Mouse (Mus musculus): ENCODE measurements around the gene Rsph1. TPM values are rescaled to one million over a fixed set of nuclear protein-coding genes. Genes with fewer than 3 reads are reported as not detected.

The Rsph1 gene
- 1 to 10 TPM in 2 of 3 experiments, under 1 TPM in 1; 0.55 to 4.8 (median 1.3) TPM for polyA plus RNA-seq (2017; shearing (Covaris generic))

DNA sequence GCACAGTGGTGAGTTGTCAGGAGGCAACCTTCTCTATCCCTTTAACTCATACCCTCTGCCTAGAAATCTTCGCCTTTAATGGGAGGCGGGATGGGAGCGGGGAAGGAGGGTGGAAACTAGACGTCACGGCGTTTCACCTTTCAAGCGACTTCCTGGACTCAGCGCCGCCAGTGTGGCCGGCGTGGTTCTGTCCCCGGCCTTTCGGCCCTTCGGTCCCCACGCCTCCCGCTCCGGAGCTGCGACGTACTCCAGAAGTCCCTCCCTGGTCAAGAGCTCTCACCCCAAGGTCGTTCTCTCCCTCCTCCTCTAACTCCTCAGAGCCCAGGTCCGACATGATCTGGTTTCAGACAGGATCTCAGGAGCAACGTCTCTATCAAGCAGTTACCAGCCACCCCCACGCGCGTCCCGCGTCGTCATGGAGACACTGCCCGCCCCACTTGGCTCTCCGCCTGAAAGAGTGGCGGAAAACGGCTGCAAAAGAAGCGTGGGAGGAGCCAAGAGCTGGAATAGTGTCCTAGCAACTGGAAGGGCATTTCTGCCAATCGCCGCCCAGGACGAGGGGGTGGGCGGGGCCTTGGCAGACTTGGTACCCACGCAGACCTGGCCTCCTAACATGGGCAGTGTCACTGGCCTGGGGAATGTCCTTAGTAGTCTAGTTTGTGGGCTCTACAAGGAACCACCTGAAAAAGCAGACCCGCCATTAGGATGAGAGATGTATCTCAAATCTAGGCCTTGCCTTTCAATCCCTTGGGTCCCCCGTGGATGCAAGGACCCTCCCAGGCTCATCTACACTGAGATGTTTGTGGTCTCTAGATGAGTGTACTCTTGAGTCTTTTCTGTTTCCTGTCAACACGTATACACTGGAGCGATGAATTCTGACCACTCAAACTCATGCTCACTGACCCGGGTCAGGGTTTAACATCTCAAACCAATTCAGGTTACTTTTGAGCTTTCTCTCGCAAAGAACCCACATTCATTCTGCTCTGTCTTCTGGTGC, at the start of gene Rsph1:
TSS of gene Rsph1 (minus strand) at position 462 of the 997 bp plus-strand sequence.
- peak; percentile 95 for ATAC-seq

DNA sequence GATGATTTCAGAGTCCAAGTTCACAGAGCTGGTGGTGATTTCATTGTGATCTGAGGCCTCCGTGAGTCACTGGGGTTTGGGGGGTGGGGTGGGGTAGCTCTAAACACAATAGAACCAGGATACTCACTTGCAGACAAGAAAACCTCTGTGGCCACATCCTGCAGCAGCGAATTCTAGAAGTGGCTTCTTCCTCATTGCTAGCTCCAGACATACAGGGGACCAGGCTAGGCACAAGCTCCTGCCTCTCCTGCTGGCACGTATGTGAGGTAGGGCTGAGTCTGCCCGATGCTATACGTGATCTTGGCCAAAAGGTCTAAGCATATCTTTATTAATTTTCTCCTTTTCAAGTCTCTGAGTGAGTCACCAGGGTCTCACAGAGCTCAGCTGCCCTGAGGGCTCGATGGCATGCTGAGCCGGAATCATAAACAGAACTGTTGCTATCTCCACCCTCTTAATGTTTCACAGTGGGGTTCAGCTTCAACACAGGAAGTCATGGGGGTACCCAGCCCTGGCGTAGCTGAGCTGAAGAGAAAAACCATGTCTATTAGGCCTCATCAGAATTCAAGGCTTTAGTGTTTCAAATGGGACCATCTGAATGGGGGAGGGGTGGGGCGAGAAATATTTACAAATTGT, 49.2 kb upstream of the Rsph1 start:
- peak; percentile 28 for ATAC-seq

DNA sequence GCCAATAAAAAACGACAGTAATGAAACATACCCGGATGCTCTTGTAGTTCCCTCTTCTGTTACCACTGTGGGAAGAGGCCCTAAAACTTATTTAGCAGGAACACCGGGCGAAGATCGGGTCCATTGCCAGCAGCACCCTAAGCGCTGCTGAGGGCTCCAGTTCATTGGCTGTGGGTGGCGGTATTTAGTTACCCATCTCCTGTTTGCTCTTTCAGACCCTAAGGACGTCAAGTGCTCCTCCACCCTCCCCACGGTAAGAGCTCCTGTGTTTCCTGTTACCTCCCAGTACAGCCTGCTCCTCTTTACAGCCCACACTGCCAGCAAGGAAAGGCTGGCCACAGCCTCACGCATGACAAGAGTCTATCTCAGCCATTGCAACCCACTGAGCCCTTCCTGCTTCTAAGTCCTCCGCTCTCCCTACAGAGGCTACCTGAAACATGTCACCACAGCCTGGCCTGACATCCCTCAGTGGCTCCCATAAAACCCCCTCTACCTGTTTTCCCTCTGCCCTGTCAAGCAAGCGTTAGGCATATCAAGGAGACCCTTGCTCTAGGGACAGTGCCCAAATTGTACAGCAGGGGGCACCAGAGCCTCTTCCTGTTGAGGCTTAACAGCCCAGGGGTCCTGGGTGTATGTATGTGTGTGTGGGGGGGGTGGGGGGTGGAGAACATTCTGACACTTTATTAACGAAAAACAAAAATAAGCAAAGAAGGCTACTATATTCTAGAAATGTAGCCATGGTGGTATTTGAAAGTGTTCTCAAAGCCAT, 48.5 kb upstream of the Rsph1 start:
- ATAC-seq, result no peak

DNA sequence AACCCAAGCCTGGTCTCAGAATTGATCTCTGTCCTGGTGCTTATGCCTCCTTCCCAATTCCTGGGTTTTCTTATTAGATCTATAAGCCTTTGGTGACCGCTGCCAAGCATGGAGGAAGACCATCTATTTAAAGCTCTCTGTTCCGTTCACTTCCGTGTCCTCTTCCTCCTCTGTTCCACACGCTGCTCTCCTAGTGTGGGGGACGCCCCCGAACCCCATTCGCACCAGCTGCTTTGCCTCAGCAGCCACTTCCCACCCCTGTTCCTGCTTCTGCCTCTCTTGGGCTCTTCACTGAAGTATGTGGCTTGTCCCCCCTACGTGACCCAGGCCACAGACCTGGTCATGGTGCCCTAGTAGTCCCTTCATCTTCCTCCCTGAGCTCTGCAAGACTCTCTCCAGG, 47.0 kb upstream of the Rsph1 start:
- no peak for ATAC-seq

GRCm38 (mm10) chr17:31323379-31323778, 46.2 kb upstream of the Rsph1 start:
- ATAC-seq, result no peak

GRCm38 (mm10) chr17:31322446-31322845, 45.3 kb upstream of the Rsph1 start:
- ATAC-seq, result no peak

- no peak for ATAC-seq
These were observed 44.2 kb upstream of the Rsph1 start for GRCm38 (mm10) chr17:31321425-31321824.

DNA sequence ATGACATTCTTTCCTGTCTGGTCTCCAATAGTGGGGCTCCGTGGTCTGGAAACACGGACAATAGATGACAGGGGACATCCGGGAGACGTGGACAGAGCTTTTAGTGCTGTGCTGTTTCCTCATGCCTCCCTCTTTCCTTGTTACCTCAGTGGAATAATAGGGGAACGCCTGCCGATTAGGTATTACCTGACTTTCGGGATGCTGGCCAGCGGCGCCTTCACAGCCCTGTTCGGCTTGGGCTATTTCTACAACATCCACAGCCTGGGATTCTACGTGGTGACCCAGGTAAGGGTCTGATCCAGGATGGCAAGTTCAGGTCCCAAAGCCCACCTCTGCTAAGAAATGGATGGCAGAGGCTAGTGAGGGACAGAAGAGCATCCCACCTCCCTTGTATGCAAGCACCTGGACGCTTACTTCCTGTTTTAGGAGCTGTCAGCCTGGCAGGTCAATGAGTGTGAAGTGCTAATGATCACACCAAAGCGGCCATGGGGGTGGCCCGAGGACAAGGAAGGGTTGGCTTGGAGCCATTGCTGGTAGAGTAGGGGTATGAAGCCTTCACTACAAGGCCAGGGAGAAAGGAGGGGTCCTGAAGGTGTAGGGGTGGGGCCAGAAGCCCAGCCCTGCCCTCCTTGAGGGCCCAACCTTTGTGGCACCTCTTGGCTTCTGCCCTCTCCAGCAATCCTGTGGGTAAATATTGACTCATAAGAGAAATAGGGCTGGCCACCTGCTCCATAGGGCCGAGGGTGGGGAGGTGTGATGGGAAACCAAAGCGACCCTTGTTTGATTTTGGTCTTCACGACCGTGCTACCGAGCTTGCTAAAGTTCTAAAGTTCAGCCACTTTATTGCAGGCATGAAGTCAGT, 42.0 kb upstream of the Rsph1 start:
- no peak for ATAC-seq

GRCm38 (mm10) chr17:31317521-31318272, 40.5 kb upstream of the Rsph1 start:
- no peak for ATAC-seq

- ATAC-seq, result no peak
These were observed 39.8 kb upstream of the Rsph1 start for GRCm38 (mm10) chr17:31316998-31317397.

- ATAC-seq, result no peak
These were observed 38.8 kb upstream of the Rsph1 start for GRCm38 (mm10) chr17:31315993-31316392.

GRCm38 (mm10) chr17:31315046-31315792, 38.0 kb upstream of the Rsph1 start:
- no peak for ATAC-seq

DNA sequence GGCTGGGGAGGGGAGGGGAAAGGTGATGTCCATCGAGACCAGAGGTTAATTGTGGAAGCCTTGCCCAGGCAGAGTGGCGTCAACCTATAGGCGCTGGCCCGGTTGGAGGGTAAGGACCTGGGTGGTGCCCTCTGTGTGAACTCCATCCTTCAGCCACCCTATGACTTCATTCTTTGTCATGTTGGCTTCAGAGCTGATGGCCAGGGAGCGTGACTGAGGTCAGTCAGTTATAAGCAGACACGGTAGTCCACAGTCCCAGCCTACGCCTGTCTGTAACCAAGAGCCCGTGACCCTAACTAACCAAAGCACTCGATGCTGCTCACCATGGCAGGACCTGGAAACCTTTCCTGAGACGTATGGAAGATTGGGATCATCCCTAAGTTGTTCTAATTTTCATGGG, 35.5 kb upstream of the Rsph1 start:
- no peak for ATAC-seq

GRCm38 (mm10) chr17:31311047-31311446, 33.9 kb upstream of the Rsph1 start:
- no peak for ATAC-seq

- ATAC-seq, result no peak
These were observed 32.2 kb upstream of the Rsph1 start for GRCm38 (mm10) chr17:31309281-31309793.

- ATAC-seq, result no peak
These were observed 31.2 kb upstream of the Rsph1 start for GRCm38 (mm10) chr17:31308291-31308816.

DNA sequence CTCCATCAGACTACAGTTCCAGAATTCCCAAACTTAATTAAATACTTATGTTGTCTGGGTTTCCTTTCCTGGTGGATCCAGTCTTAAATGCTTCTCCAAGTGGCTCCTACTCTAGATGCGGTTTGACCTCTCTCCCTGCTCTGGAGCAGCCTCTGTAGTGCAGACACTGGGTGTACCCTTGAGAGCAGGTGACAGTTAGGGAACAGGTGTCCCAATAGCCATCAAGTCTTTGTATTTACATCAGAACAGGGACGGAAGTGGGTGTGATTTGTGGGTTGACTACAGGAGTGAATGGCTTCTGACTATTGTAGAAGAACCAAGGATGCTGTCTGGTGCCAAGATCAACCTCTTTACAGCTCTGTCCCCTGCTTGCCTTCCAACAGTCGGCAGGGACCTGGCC, 30.6 kb upstream of the Rsph1 start:
- ATAC-seq, result no peak

- no peak for ATAC-seq
These were observed 28.6 kb upstream of the Rsph1 start for GRCm38 (mm10) chr17:31305776-31306120.

DNA sequence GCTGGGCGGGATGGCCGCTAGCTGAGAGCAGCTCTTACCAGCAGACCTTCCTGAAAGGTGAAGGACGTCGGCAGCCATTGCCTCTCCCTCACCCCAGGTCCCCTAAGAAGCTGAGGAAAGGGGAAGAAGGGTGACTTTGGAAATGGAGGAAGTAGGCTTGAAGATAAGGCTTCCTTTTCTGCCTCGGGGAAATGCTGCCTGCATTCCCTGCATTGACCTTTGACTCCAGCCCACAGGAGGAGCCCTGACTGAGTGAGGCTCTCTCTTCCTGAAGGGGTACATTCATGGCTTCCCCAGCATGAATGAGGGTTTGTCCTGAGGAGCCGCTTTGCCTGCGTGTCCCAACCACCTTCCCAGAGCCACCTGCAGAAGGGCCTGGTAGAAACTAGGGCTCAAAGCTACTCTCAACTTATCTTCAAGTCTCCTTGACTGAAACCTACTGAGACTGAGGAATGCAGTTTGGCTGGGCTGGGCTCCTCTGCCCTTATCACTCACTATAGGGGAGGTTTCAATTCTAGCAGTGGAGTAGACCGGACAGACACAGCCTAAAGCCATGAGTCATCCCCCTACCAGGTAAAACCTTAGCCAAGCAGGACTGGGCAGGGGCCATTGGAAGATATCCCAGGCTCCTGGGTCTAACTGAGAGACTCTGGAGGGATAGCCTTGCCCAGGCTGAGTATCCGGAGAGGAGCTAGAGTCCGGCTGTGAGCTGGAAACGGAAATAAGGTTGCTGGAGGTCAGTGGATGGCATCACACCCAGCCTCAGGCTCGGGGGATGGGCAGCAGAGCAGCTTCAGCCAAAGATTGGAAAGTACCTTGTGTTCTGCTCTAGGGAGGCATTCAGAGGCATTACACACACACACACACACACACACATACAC, 28.0 kb upstream of the Rsph1 start:
- no peak for ATAC-seq
